Mouse (Mus musculus): ENCODE data around the gene Cdipt. TPM values are rescaled to one million over a fixed set of nuclear protein-coding genes. Genes with fewer than 3 reads are reported as not detected.

Cdipt gene
- polyA plus RNA-seq, 1 experiment from 2014 or later: 89.1 TPM

DNA sequence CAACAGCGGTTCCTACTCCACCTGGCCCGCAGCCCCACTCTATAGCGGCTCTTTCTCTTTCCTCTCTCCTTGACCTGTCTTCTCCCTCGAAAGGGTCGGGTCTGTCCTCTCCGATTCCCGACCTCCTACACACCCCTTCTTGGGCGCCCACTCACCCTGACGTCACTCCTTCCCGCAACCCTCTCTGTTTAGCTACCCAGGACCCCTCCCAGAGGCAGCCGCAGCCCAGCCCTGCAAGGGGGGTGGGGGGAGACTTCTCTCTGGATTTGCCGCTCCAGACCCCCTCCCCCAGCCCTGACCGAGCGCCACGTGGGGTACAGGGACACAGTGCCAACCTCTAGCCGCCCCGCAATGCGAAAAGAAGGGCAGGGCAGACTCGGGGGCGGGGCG, 26.3 kb upstream of the Cdipt start, which contains the start of gene Asphd1:
Gene Asphd1 (minus strand): TSS at position 180 of the 390 bp plus-strand sequence.
- WGBS: 1% methylated on average over 21 of the region's 21 CpGs
- ATAC-seq (ENCODE audit: low FRiP score, low TSS enrichment): peak; percentile 58
- peak within 1 kb of the TSS; percentile 1; the same call in 1 of the 2 replicates for H3K9ac ChIP-seq (ENCODE audit: low read depth, low read length)
- H3K9me3 ChIP-seq (ENCODE audit: control insufficient read depth, low read length): no peaks in the 10 kb centered on the region
- peaks cover 22% of the 10 kb centered on the region for H3K27me3 ChIP-seq (ENCODE audit: control insufficient read depth, insufficient read depth, low read length)
- H3K4me1 ChIP-seq (ENCODE audit: control insufficient read depth, insufficient read depth, low read length): peaks cover 3% of the 10 kb centered on the region; the same call in 1 of the 2 replicates
- H3K36me3 ChIP-seq (ENCODE audit: control insufficient read depth, insufficient read depth, low read length): peaks cover 8% of the 10 kb centered on the region; the same call in 1 of the 2 replicates
- H3K4me2 ChIP-seq (replicated peaks; ENCODE audit: low read depth, low read length): peak within 1 kb of the TSS; percentile 89
- no peak within 1 kb of the TSS for H3K27ac ChIP-seq (ENCODE audit: low read depth, low read length)
- H3K4me3 ChIP-seq (ENCODE audit: low read length): peak within 1 kb of the TSS; percentile 48

DNA sequence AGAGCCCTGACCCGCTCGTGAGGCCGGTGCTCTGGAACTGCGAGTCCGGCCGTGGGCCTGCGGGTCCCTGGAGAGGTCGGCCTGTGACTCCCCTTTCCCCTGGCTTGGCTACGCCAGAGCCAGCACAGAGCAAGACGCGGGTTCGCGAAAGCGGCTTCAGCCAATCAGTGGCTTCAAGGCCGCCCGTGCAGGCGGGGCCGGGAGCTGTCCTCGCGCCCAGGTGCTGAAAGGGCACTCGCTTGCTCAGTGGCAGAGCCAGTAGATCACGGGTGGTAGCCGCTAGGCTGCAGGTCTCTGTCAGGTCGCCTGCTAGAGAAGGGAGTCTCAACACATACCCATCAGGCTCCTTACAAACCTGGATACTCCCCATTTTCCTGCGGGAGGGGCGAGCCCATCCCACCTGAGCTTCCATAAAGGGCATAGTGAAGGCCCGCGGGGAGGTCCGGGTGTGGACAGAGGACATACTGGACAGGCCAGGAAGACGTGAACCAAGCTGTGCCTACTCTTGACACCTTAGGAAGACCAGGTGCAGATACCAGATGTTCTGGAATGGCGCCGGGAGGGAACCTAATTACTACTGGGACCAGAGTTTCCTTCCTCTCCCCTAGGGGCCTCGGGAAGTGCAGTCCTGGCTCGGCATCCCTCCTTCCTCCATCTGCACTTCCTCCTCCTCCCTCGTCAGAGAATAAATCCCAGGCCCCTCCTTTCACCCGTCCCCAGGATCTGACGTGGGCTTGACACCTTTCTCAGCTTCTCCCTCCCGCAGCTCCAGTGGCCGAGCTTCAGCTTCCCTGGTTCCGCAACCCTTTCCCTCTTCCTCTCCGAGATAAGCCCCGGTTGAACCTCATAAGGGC, 25.7 kb upstream of the Cdipt start, which contains the start of gene Sez6l2:
Gene Sez6l2 (plus strand): TSS at position 771 of the 854 bp plus-strand sequence.
- Histone ChIP-seq H3K9ac (ENCODE audit: low read depth, low read length) (peak within 1 kb of the TSS; percentile 1; the same call in 1 of the 2 replicates), H3K4me3 (ENCODE audit: low read length) (peak within 1 kb of the TSS; percentile 48), H3K9me3 (ENCODE audit: control insufficient read depth, low read length) (no peaks in the 10 kb centered on the region), H3K27me3 (ENCODE audit: control insufficient read depth, insufficient read depth, low read length) (peaks cover 22% of the 10 kb centered on the region), H3K4me2 (replicated peaks; ENCODE audit: low read depth, low read length) (peak within 1 kb of the TSS; percentile 89), H3K36me3 (ENCODE audit: control insufficient read depth, insufficient read depth, low read length) (peaks cover 3% of the 10 kb centered on the region; the same call in 1 of the 2 replicates), H3K27ac (ENCODE audit: low read depth, low read length) (no peak within 1 kb of the TSS), H3K4me1 (ENCODE audit: control insufficient read depth, insufficient read depth, low read length) (peaks cover 3% of the 10 kb centered on the region; the same call in 1 of the 2 replicates)
- WGBS: 1% methylated on average over 36 of the region's 42 CpGs
- peak; percentile 92 for ATAC-seq (ENCODE audit: low FRiP score, low TSS enrichment)

DNA sequence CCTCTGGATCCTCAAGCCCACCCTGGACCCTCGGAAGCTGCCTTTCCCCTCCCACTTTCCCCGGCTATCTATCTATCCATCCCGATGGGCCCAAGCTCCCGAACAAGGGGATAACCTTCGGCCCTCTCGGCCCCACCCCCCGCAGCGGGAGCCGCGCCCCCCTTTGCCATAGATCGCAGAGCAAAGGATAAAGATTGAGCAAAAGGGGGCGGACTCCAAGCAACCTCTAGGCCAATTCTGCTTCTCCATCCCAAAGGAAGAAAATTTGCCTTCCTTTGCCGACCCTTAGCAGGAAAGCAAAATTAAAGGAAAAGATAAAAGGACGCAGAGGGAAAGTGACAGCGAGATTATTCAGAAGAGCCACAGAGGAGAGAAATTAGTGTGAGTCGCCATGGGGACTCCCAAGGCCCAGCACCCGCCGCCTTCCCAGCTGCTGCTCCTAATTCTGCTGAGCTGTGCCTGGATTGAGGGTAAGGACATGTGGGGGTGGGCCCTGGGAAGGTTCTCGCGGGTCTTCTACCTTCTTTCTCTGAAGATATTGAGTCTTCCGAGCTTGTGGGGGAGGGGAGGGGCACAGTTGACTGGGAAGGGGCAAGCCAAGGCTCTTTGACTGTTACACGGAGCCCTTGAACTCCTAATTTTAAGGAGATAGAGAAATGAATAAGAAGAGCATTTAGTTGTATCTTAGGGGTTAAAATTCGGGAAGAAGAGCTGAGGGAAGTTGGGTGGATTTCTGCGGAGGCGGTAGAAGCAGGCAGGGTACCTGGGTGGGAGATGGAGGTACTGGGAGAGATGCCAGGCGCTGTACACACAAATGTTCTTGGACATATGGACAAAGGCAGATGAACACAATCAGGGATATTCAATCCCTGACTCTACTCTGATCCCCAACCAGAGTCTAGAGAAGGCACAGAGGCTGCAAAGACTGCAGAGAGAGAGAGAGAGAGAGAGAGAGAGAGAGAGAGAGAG, 24.8 kb upstream of the Cdipt start:
- H3K4me2 ChIP-seq (replicated peaks; ENCODE audit: low read depth, low read length): peak overlapping the region; percentile 89; the same call in 1 of the 2 replicates
- H3K4me1 ChIP-seq (ENCODE audit: control insufficient read depth, insufficient read depth, low read length): peaks cover 3% of the 10 kb centered on the region; the same call in 1 of the 2 replicates
- H3K27ac ChIP-seq (ENCODE audit: low read depth, low read length): no peak overlapping the region
- H3K4me3 ChIP-seq (ENCODE audit: low read length): peak overlapping the region; percentile 48; the same call in 1 of the 2 replicates
- no peaks in the 10 kb centered on the region for H3K36me3 ChIP-seq (ENCODE audit: control insufficient read depth, insufficient read depth, low read length)
- peaks cover 22% of the 10 kb centered on the region for H3K27me3 ChIP-seq (ENCODE audit: control insufficient read depth, insufficient read depth, low read length)
- H3K9ac ChIP-seq (ENCODE audit: low read depth, low read length): no peak overlapping the region
- 3% methylated on average over 26 of the region's 26 CpGs for WGBS
- H3K9me3 ChIP-seq (ENCODE audit: control insufficient read depth, low read length): no peaks in the 10 kb centered on the region
- no peak for ATAC-seq (ENCODE audit: low FRiP score, low TSS enrichment)

DNA sequence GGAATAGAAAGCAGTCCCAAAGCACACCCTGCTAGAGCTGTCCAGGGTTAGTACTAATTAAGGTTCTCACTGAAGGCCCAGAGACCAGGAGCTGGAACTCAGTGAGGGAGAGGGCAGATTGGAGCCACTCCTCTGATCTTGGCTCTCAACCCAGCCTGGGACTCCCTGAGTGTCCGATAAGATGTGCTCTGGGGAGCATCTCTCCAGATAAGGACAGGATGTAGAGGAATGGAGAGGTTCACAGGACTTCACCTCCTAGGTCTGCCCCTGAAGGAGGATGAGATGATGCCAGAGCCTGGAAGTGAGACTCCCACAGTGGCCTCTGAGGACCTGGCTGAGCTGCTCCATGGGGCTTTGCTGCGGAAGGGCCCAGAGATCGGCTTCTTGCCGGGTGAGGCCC, 24.0 kb upstream of the Cdipt start:
- no peak overlapping the region for H3K4me3 ChIP-seq (ENCODE audit: low read length)
- no peak overlapping the region for H3K27ac ChIP-seq (ENCODE audit: low read depth, low read length)
- H3K27me3 ChIP-seq (ENCODE audit: control insufficient read depth, insufficient read depth, low read length): peaks cover 22% of the 10 kb centered on the region
- ATAC-seq (ENCODE audit: low FRiP score, low TSS enrichment): no peak
- 24% methylated on average over 4 of the region's 4 CpGs for WGBS
- H3K36me3 ChIP-seq (ENCODE audit: control insufficient read depth, insufficient read depth, low read length): no peaks in the 10 kb centered on the region
- H3K9ac ChIP-seq (ENCODE audit: low read depth, low read length): no peak overlapping the region
- no peaks in the 10 kb centered on the region for H3K9me3 ChIP-seq (ENCODE audit: control insufficient read depth, low read length)
- peaks cover 3% of the 10 kb centered on the region; the same call in 1 of the 2 replicates for H3K4me1 ChIP-seq (ENCODE audit: control insufficient read depth, insufficient read depth, low read length)
- no peak overlapping the region for H3K4me2 ChIP-seq (replicated peaks; ENCODE audit: low read depth, low read length)

DNA sequence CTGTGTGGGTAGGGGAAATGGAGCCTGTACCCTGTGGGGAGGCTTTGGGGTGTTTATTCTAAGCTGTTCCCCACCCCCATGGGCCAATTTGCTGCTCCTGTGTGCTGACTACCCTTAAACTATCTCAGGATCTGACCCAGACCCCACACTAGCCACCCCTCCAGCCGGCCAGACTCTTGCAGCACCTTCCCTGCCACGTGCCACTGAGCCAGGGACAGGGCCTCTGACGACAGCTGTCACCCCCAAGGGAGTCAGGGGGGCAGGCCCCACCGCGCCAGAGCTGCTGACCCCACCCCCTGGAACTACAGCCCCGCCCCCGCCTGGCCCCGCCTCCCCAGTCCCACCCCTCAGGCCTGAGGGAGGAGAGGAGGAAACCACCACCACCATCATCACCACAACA, 23.1 kb upstream of the Cdipt start:
- no peak overlapping the region for H3K27ac ChIP-seq (ENCODE audit: low read depth, low read length)
- H3K9ac ChIP-seq (ENCODE audit: low read depth, low read length): no peak overlapping the region
- no peak overlapping the region for H3K4me3 ChIP-seq (ENCODE audit: low read length)
- no peaks in the 10 kb centered on the region for H3K9me3 ChIP-seq (ENCODE audit: control insufficient read depth, low read length)
- WGBS: 1% methylated on average over 8 of the region's 8 CpGs
- H3K36me3 ChIP-seq (ENCODE audit: control insufficient read depth, insufficient read depth, low read length): no peaks in the 10 kb centered on the region
- H3K27me3 ChIP-seq (ENCODE audit: control insufficient read depth, insufficient read depth, low read length): peaks cover 22% of the 10 kb centered on the region
- peaks cover 3% of the 10 kb centered on the region; the same call in 1 of the 2 replicates for H3K4me1 ChIP-seq (ENCODE audit: control insufficient read depth, insufficient read depth, low read length)
- no peak; the same call in 1 of the 2 replicates for ATAC-seq (ENCODE audit: low FRiP score, low TSS enrichment)
- no peak overlapping the region for H3K4me2 ChIP-seq (replicated peaks; ENCODE audit: low read depth, low read length)

DNA sequence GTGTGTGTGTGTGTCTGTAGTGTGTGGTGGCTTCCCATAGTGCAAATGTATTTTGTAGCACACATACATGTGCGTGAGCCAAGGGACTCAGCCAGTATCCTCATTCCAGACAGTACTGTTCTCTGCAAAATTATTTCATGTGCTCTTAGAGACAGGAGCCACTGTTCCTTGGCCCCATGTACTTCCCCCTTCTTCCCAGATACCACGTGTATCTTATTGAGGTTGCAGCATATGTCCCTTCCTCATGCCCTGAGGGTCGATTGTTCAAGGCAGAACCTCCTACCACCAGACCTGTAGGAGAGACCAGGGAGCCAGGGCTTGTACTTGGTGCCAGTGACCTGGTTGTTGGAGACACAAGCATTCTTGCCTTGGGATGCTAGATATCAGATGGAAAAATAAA, 20.6 kb upstream of the Cdipt start:
- H3K27ac ChIP-seq (ENCODE audit: low read depth, low read length): no peak overlapping the region
- no peaks in the 10 kb centered on the region for H3K36me3 ChIP-seq (ENCODE audit: control insufficient read depth, insufficient read depth, low read length)
- H3K9me3 ChIP-seq (ENCODE audit: control insufficient read depth, low read length): no peaks in the 10 kb centered on the region
- 0 out of 2 replicates have a peak, but pooled peaks cover under 1% of the 10 kb centered on the region for H3K4me1 ChIP-seq (ENCODE audit: control insufficient read depth, insufficient read depth, low read length)
- WGBS: 59% methylated on average over 3 of the region's 3 CpGs
- peaks cover 19% of the 10 kb centered on the region for H3K27me3 ChIP-seq (ENCODE audit: control insufficient read depth, insufficient read depth, low read length)
- no peak overlapping the region for H3K4me3 ChIP-seq (ENCODE audit: low read length)
- no peak overlapping the region for H3K4me2 ChIP-seq (replicated peaks; ENCODE audit: low read depth, low read length)
- H3K9ac ChIP-seq (ENCODE audit: low read depth, low read length): no peak overlapping the region
- ATAC-seq (ENCODE audit: low FRiP score, low TSS enrichment): no peak

DNA sequence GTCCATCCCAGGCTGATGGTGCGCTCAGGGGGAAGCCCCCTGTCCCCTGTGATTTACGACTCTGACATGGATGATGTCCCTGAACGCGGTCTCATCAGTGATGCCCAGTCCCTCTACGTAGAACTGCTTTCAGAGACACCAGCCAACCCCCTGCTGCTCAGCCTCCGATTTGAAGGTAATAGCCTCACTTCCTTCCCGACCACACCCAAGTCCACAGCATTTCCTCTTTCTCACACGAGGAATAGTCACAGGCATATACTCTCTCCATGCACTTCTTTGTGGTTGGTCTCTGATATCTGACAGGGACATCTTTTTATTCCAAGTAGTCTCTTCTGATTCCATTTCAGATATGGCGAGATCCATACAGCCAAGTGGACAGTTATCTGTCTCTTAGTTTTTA, 15.9 kb upstream of the Cdipt start:
- Histone ChIP-seq H3K27me3 (ENCODE audit: control insufficient read depth, insufficient read depth, low read length) (peaks cover 20% of the 10 kb centered on the region), H3K4me2 (replicated peaks; ENCODE audit: low read depth, low read length) (no peak overlapping the region), H3K9ac (ENCODE audit: low read depth, low read length) (no peak overlapping the region), H3K27ac (ENCODE audit: low read depth, low read length) (no peak overlapping the region), H3K4me3 (ENCODE audit: low read length) (no peak overlapping the region), H3K9me3 (ENCODE audit: control insufficient read depth, low read length) (no peaks in the 10 kb centered on the region), H3K4me1 (ENCODE audit: control insufficient read depth, insufficient read depth, low read length) (no peaks in the 10 kb centered on the region), H3K36me3 (ENCODE audit: control insufficient read depth, insufficient read depth, low read length) (no peaks in the 10 kb centered on the region)
- 61% methylated on average over 9 of the region's 9 CpGs for WGBS
- no peak for ATAC-seq (ENCODE audit: low FRiP score, low TSS enrichment)

DNA sequence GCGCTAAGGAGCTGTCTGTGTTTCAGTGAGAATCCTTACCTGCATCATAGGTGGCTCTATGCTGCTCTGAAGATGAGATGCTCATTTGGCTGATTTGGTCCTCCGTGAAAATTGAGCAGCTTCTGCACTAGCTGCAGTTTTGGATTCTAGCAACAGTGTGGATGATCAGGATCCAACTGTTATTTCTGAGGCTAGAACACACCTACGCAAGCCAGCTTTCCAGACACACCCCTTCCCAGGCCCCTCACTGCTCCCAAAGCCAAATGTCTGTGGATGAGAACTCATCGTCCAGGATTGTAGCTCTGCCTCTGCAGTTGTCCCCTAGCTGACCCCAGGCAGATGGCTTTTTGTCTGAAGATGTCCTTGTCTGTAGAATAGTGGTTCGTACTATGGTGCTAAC, 14.6 kb upstream of the Cdipt start:
- Histone ChIP-seq H3K4me2 (replicated peaks; ENCODE audit: low read depth, low read length) (no peak overlapping the region), H3K27ac (ENCODE audit: low read depth, low read length) (no peak overlapping the region), H3K27me3 (ENCODE audit: control insufficient read depth, insufficient read depth, low read length) (peaks cover 20% of the 10 kb centered on the region), H3K4me3 (ENCODE audit: low read length) (no peak overlapping the region), H3K36me3 (ENCODE audit: control insufficient read depth, insufficient read depth, low read length) (no peaks in the 10 kb centered on the region), H3K4me1 (ENCODE audit: control insufficient read depth, insufficient read depth, low read length) (no peaks in the 10 kb centered on the region), H3K9me3 (ENCODE audit: control insufficient read depth, low read length) (no peaks in the 10 kb centered on the region), H3K9ac (ENCODE audit: low read depth, low read length) (no peak overlapping the region)
- 81% methylated on average over 5 of the region's 5 CpGs for WGBS
- no peak for ATAC-seq (ENCODE audit: low FRiP score, low TSS enrichment)
